Mouse (Mus musculus): ENCODE measurements around the gene Scamp1. TPM values are rescaled to one million over a fixed set of nuclear protein-coding genes. Genes with fewer than 3 reads are reported as not detected.
A peak's percentile ranks its signal among the peaks of the same experiment; 100 is the strongest.

Gene Scamp1
- polyA plus RNA-seq, 1 experiment from 2014 or later: 20.4 TPM

DNA sequence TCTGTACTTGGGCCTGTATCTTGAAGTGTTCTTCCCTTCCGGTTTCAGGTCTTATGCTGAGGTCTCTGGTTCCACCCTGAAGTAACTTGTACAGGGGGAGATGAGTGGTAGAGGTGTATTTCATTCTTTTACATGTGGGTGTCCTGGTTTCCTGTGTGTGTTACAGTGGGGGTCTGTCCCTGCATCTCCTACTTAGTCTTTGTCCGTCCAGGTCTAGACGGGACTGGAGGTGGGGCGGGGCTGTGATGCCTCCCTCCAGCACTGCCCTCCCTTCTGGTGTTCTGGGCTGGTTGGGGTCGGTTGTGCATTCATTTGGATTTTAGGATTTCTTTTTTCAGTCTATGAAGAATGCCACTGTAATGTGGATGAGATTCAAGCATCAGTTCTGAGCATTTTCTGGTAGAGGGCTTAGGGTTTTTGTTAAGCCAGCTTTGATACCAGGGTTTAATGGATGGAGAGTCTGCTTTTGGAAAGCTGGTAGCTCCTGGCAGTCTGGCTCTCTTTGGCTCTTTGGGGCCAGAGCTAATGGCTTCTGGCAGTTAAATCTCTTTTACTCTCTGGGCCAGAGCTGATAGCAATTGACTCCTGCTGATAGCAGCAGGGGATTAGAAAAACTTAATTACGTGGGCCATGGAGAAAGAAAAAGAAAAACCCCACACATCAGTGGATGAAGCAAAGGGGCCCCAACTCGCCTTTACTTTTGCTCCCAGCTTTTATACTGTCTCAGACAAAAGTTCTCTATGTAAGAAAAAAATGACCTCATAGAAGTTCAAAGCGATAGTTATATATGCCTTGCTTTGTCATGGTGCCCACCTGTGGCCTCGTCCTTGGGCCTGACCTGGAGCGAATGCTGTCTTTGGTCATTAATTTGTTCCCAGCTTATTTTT lies 97.2 kb downstream of the Scamp1 start:
- H3K4me2 ChIP-seq: no peak overlapping the region
- 51% methylated on average over 10 of the region's 10 CpGs for WGBS

GRCm38 (mm10) chr13:94185631-94186030 lies 100.0 kb downstream of the Scamp1 start:
- 0 out of 2 replicates have a peak overlapping the region, but pooled peaks have one; percentile 24 for H3K27ac ChIP-seq (replicated peaks)
- no peak overlapping the region for H3K4me2 ChIP-seq
- 83% methylated on average over 5 of the region's 6 CpGs for WGBS
- ATAC-seq (ENCODE audit: extremely low read depth, insufficient number of reproducible peaks, low FRiP score, low TSS enrichment): no peak
- no peak overlapping the region for H3K4me3 ChIP-seq
- H3K27me3 ChIP-seq (replicated peaks): no peaks in the 10 kb centered on the region
- H3K9ac ChIP-seq: no peak overlapping the region
- H3K4me1 ChIP-seq: peaks cover 54% of the 10 kb centered on the region
- no peaks in the 10 kb centered on the region; the same call in 1 of the 2 replicates for H3K36me3 ChIP-seq
- no peaks in the 10 kb centered on the region for H3K9me3 ChIP-seq

More for the DNA sequence above, 97.2 kb downstream of the Scamp1 start:
- H3K27me3 ChIP-seq (replicated peaks): no peaks in the 10 kb centered on the region
- H3K27ac ChIP-seq (replicated peaks): peak overlapping the region; percentile 3
- peaks cover 58% of the 10 kb centered on the region for H3K4me1 ChIP-seq
- ATAC-seq (ENCODE audit: extremely low read depth, insufficient number of reproducible peaks, low FRiP score, low TSS enrichment): no peak
- no peaks in the 10 kb centered on the region for H3K9me3 ChIP-seq
- peaks cover 10% of the 10 kb centered on the region for H3K36me3 ChIP-seq
- no peak overlapping the region for H3K9ac ChIP-seq
- no peak overlapping the region for H3K4me3 ChIP-seq

DNA sequence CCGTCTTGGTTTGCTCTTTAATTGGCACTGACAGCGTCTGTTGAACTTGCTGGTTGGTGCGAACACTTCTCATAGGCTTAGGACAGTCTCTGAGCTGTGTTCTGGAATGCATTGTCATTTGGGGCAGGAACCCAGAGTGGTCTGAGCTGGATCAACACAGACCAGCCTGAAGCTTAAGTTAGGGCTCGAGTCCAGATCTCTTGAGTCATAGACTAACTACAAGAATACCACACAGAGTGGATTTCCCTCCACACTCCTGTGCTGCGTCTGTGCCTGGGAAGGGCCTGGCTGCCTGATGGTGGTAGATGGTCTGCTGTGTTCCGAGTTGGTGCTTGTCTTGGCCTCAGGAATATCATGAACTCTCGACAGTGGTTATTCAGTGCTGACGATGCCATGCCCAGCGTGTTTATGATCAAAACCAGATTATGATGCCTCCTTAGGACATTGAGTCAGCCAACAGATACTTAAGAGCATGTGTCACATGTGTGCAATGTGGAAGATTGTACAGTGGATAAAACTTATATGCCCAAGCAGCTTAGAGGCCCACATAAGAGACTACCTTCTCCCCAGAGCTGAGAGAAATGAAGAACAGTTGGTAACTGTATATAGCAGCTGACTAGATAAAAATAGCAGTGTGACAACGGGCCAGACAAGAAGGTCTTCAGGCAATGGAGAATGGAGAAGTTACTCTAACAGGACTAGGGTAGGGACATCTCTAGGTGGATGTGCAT lies 100.8 kb downstream of the Scamp1 start:
- Histone ChIP-seq H3K36me3 (no peaks in the 10 kb centered on the region; the same call in 1 of the 2 replicates), H3K4me1 (peaks cover 54% of the 10 kb centered on the region), H3K27me3 (replicated peaks) (no peaks in the 10 kb centered on the region), H3K4me3 (no peak overlapping the region), H3K27ac (replicated peaks) (peak overlapping the region; percentile 50), H3K9ac (no peak overlapping the region), H3K4me2 (no peak overlapping the region), H3K9me3 (no peaks in the 10 kb centered on the region)
- 60% methylated on average over 10 of the region's 10 CpGs for whole genome bisulfite sequencing
- no peak for ATAC-seq (ENCODE audit: extremely low read depth, insufficient number of reproducible peaks, low FRiP score, low TSS enrichment)

GRCm38 (mm10) chr13:94183372-94184021 lies 102.2 kb downstream of the Scamp1 start:
- ATAC-seq (ENCODE audit: extremely low read depth, insufficient number of reproducible peaks, low FRiP score, low TSS enrichment): no peak
- no peak overlapping the region for H3K4me3 ChIP-seq
- H3K27ac ChIP-seq (replicated peaks): no peak overlapping the region
- H3K9ac ChIP-seq: no peak overlapping the region
- no peaks in the 10 kb centered on the region for H3K27me3 ChIP-seq (replicated peaks)
- H3K36me3 ChIP-seq: peaks cover 10% of the 10 kb centered on the region; the same call in 1 of the 2 replicates
- no peaks in the 10 kb centered on the region for H3K9me3 ChIP-seq
- WGBS: 75% methylated on average over 8 of the region's 8 CpGs
- no peak overlapping the region for H3K4me2 ChIP-seq
- peaks cover 50% of the 10 kb centered on the region for H3K4me1 ChIP-seq

DNA sequence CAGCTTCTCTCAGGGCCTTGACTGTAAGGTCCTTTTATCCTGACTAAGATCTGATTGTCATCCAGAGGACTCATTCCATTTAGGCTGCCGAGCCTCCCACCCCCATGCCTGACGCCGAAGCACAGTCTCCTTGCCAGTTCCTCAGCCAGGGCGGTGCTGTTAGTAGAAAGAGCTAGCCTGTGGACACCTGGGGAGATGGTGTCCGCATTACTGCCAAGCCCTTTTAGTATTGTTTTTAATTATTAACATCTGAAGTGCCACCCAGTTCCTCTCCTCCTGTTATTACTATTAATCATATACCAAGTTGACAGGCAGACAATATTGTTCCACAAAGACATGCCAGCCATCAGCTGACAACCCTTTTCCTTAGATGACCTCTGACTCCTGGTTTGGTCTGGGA lies 103.6 kb downstream of the Scamp1 start:
- H3K9me3 ChIP-seq: no peaks in the 10 kb centered on the region
- H3K27me3 ChIP-seq (replicated peaks): no peaks in the 10 kb centered on the region
- H3K27ac ChIP-seq (replicated peaks): no peak overlapping the region
- H3K36me3 ChIP-seq: peaks cover 17% of the 10 kb centered on the region; the same call in 1 of the 2 replicates
- H3K4me2 ChIP-seq: no peak overlapping the region
- no peak overlapping the region for H3K9ac ChIP-seq
- no peak overlapping the region for H3K4me3 ChIP-seq
- 82% methylated on average over 5 of the region's 5 CpGs for WGBS
- peaks cover 39% of the 10 kb centered on the region for H3K4me1 ChIP-seq
- ATAC-seq (ENCODE audit: extremely low read depth, insufficient number of reproducible peaks, low FRiP score, low TSS enrichment): no peak

DNA sequence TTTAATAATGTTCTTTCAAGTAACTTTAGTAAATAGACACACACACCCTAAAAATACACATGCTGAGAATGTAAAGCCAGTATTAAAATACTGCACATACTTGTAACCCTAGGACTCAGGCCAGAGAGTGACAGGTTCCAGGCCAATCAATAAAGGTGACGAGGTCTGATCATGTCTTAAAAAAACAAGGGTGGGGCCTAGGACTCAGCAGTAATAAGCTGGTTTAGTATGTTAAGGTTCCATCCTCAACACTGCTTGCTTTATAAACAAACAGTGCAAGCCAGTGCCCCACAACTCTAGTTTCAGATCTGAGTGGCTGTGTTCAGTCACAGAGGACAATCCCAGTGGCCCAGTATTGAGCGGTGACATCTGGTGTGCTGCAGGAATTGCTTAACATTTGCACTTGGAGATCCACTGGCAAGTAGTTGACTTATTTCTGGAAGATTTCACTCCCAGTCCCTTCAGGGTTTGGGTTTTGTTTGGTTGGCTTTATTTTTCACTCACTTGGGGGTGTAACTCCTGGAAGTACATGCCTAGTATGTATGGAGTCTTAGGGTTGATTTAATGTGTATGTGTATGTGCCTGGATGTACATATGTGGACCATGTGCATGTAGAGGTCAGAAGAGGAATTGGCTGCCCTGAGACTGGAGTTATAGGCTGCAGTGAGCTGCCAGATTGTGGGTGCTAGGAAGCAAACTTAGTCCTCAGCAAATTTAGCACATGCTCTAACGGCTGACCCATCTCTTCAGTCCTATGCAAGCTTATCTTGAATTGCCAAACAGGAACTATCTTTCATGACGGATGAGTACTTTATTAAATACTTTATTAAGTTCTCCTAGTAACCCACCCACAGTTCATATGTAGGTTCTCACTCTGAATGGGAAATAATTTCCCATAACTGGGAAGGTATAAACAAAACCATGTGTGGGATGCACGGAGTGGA lies 104.9 kb downstream of the Scamp1 start:
- WGBS: 79% methylated on average over 5 of the region's 5 CpGs
- Histone ChIP-seq H3K27ac (replicated peaks) (no peak overlapping the region), H3K4me1 (peaks cover 28% of the 10 kb centered on the region), H3K27me3 (replicated peaks) (no peaks in the 10 kb centered on the region), H3K36me3 (peaks cover 18% of the 10 kb centered on the region; the same call in 1 of the 2 replicates), H3K4me3 (no peak overlapping the region), H3K9me3 (no peaks in the 10 kb centered on the region), H3K9ac (no peak overlapping the region), H3K4me2 (no peak overlapping the region)
- ATAC-seq (ENCODE audit: extremely low read depth, insufficient number of reproducible peaks, low FRiP score, low TSS enrichment): no peak

- no peak overlapping the region for H3K4me3 ChIP-seq
- peak overlapping the region; percentile 48 for H3K27ac ChIP-seq (replicated peaks)
- no peak for ATAC-seq (ENCODE audit: extremely low read depth, insufficient number of reproducible peaks, low FRiP score, low TSS enrichment)
- H3K36me3 ChIP-seq: peaks cover 23% of the 10 kb centered on the region; the same call in 1 of the 2 replicates
- H3K27me3 ChIP-seq (replicated peaks): no peaks in the 10 kb centered on the region
- WGBS: 67% methylated on average over 11 of the region's 11 CpGs
- no peak overlapping the region for H3K9ac ChIP-seq
- no peak overlapping the region for H3K4me2 ChIP-seq
- H3K9me3 ChIP-seq: no peaks in the 10 kb centered on the region
- H3K4me1 ChIP-seq: peaks cover 30% of the 10 kb centered on the region
These were observed 107.1 kb downstream of the Scamp1 start for GRCm38 (mm10) chr13:94178401-94179040.

GRCm38 (mm10) chr13:94177148-94177547 lies 108.5 kb downstream of the Scamp1 start:
- Histone ChIP-seq H3K27me3 (replicated peaks) (no peaks in the 10 kb centered on the region), H3K27ac (replicated peaks) (no peak overlapping the region), H3K4me3 (no peak overlapping the region), H3K9ac (no peak overlapping the region), H3K4me2 (no peak overlapping the region), H3K36me3 (peaks cover 23% of the 10 kb centered on the region; the same call in 1 of the 2 replicates), H3K9me3 (no peaks in the 10 kb centered on the region), H3K4me1 (peaks cover 40% of the 10 kb centered on the region)
- no peak for ATAC-seq (ENCODE audit: extremely low read depth, insufficient number of reproducible peaks, low FRiP score, low TSS enrichment)
- WGBS: 48% methylated on average over 7 of the region's 7 CpGs

DNA sequence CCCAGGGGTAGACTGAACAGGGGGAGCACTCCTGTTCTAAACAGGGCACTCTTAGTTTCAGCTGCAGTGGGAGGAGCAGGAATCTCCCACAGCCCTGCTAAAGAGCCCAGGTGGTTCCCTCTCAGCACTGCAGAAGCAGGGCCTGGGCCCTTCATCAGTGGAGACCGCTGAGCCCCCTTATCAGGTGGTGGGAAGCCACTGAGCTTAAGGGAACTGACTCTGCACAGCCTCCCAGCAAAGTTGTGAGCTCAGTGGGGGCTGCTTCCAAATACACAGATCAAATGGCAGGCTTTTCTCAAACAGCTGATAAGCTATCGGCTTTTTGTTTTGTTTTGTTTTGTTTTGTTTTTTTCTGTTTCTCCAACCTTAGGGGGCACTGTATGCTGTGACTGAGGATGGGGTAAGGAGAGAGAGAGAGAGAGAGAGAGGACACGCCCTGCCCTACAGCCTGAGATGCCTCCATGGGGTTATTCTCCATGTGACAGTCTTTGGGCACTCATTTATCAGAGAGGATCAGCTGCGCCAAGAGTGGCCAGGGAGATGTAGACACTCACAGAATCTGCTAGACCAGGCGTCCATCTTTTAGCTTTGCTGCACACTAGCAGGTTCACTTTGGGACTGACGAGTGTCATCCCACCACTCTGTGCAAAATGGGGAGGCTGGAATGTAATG lies 110.1 kb downstream of the Scamp1 start:
- peaks cover 23% of the 10 kb centered on the region; the same call in 1 of the 2 replicates for H3K36me3 ChIP-seq
- peak overlapping the region; percentile 97 for H3K4me2 ChIP-seq
- H3K9me3 ChIP-seq: no peaks in the 10 kb centered on the region
- H3K4me1 ChIP-seq: peaks cover 54% of the 10 kb centered on the region
- peak overlapping the region; percentile 60 for H3K4me3 ChIP-seq
- no peak overlapping the region for H3K27ac ChIP-seq (replicated peaks)
- WGBS: 43% methylated on average over 6 of the region's 6 CpGs
- no peaks in the 10 kb centered on the region for H3K27me3 ChIP-seq (replicated peaks)
- peak overlapping the region; percentile 42 for H3K9ac ChIP-seq
- no peak for ATAC-seq (ENCODE audit: extremely low read depth, insufficient number of reproducible peaks, low FRiP score, low TSS enrichment)

All from heart, embryonic 13.5 days (tissue).